Mouse (Mus musculus): ENCODE measurements around the gene Bcas3.

DNA sequence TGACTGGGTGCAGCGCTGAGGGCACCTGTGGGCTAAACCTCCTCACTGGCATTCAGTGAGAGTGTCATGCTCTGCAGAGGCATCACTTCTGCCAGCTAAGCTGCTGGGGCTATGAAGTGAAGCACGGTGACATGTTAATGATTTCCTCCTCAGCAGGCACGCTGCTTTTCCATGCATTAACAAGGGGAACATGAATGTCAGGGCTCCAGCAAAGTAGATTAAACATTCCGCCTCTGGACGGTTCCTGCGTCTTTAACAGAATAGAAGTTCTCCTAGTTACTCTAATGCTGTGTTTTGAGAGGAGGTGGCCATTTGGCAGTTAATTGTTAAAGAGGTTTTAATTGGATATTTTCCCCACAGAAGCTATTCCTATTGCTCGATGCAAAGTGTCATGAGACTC lies 134.5 kb downstream of the Bcas3 start:
- TF ChIP-seq POLR2A (IDR thresholded peaks at IDR 0.05; ENCODE audit: insufficient read depth, low read length) (no peak), CTCF (IDR thresholded peaks at IDR 0.05; ENCODE audit: low read depth, low read length) (no peak)
